Mouse (Mus musculus): ENCODE results near the gene Ptprk. TPM values are rescaled to one million over a fixed set of nuclear protein-coding genes. Genes with fewer than 3 reads are reported as not detected.

The Ptprk gene
- polyA plus RNA-seq, 1 experiment from 2014 or later, result not detected

- H3K27ac ChIP-seq, result no peak overlapping the region
- WGBS (ENCODE audit: missing documents), result 95% methylated on average over 4 of the region's 4 CpGs
These were observed 513.8 kb downstream of the Ptprk start for GRCm38 (mm10) chr10:28588401-28588800.

GRCm38 (mm10) chr10:28590822-28591221, 516.2 kb downstream of the Ptprk start:
- no peaks in the 10 kb centered on the region for H3K79me2 ChIP-seq (ENCODE audit: inconsistent target)
- no peak overlapping the region for H3K27ac ChIP-seq
- H3K36me3 ChIP-seq (ENCODE audit: inconsistent target), result no peaks in the 10 kb centered on the region
- 95% methylated on average over 3 of the region's 3 CpGs for WGBS (ENCODE audit: missing documents)
- no peak overlapping the region for H3K4me3 ChIP-seq (ENCODE audit: inconsistent target)

More at GRCm38 (mm10) chr10:28588401-28588800, 513.8 kb downstream of the Ptprk start:
- H3K4me3 ChIP-seq (ENCODE audit: inconsistent target), result no peak overlapping the region
- H3K79me2 ChIP-seq (ENCODE audit: inconsistent target), result no peaks in the 10 kb centered on the region
- H3K36me3 ChIP-seq (ENCODE audit: inconsistent target), result no peaks in the 10 kb centered on the region

- Histone ChIP-seq H3K27ac (no peak overlapping the region), H3K79me2 (ENCODE audit: inconsistent target) (no peaks in the 10 kb centered on the region), H3K36me3 (ENCODE audit: inconsistent target) (no peaks in the 10 kb centered on the region), H3K4me3 (ENCODE audit: inconsistent target) (no peak overlapping the region)
- 9% methylated on average over 3 of the region's 4 CpGs for WGBS (ENCODE audit: missing documents)
These were observed 519.1 kb downstream of the Ptprk start for GRCm38 (mm10) chr10:28593566-28594292.

GRCm38 (mm10) chr10:28596897-28597296, 522.3 kb downstream of the Ptprk start:
- H3K36me3 ChIP-seq (ENCODE audit: inconsistent target), result no peaks in the 10 kb centered on the region
- H3K27ac ChIP-seq, result no peak overlapping the region
- WGBS (ENCODE audit: missing documents), result 93% methylated on average over 3 of the region's 3 CpGs
- H3K4me3 ChIP-seq (ENCODE audit: inconsistent target), result no peak overlapping the region
- H3K79me2 ChIP-seq (ENCODE audit: inconsistent target), result no peaks in the 10 kb centered on the region

GRCm38 (mm10) chr10:28609136-28609535, 534.5 kb downstream of the Ptprk start:
- Histone ChIP-seq H3K27ac (no peak overlapping the region), H3K79me2 (ENCODE audit: inconsistent target) (no peaks in the 10 kb centered on the region), H3K4me3 (ENCODE audit: inconsistent target) (no peak overlapping the region), H3K36me3 (ENCODE audit: inconsistent target) (no peaks in the 10 kb centered on the region)
- 46% methylated on average over 3 of the region's 3 CpGs for WGBS (ENCODE audit: missing documents)

- no peaks in the 10 kb centered on the region for H3K36me3 ChIP-seq (ENCODE audit: inconsistent target)
- no peaks in the 10 kb centered on the region for H3K79me2 ChIP-seq (ENCODE audit: inconsistent target)
- H3K4me3 ChIP-seq (ENCODE audit: inconsistent target), result no peak overlapping the region
- H3K27ac ChIP-seq, result no peak overlapping the region
- WGBS (ENCODE audit: missing documents), result 87% methylated on average over 2 of the region's 2 CpGs
These were observed 539.8 kb downstream of the Ptprk start for GRCm38 (mm10) chr10:28614396-28614795.

- 59% methylated on average over 4 of the region's 7 CpGs for WGBS (ENCODE audit: missing documents)
- H3K27ac ChIP-seq, result no peak overlapping the region
- H3K36me3 ChIP-seq (ENCODE audit: inconsistent target), result no peaks in the 10 kb centered on the region
- H3K79me2 ChIP-seq (ENCODE audit: inconsistent target), result no peaks in the 10 kb centered on the region
- H3K4me3 ChIP-seq (ENCODE audit: inconsistent target), result no peak overlapping the region
These were observed 542.6 kb downstream of the Ptprk start for GRCm38 (mm10) chr10:28617203-28617602.

GRCm38 (mm10) chr10:28618002-28618401, 543.4 kb downstream of the Ptprk start:
- Histone ChIP-seq H3K36me3 (ENCODE audit: inconsistent target) (no peaks in the 10 kb centered on the region), H3K79me2 (ENCODE audit: inconsistent target) (no peaks in the 10 kb centered on the region), H3K27ac (no peak overlapping the region), H3K4me3 (ENCODE audit: inconsistent target) (no peak overlapping the region)
- 74% methylated on average over 2 of the region's 2 CpGs for WGBS (ENCODE audit: missing documents)

GRCm38 (mm10) chr10:28619415-28619814, 544.8 kb downstream of the Ptprk start:
- Histone ChIP-seq H3K27ac (no peak overlapping the region), H3K4me3 (ENCODE audit: inconsistent target) (no peak overlapping the region), H3K79me2 (ENCODE audit: inconsistent target) (no peaks in the 10 kb centered on the region), H3K36me3 (ENCODE audit: inconsistent target) (no peaks in the 10 kb centered on the region)
- 100% methylated on average over 1 of the region's 1 CpGs for WGBS (ENCODE audit: missing documents)

GRCm38 (mm10) chr10:28636096-28636495, 561.5 kb downstream of the Ptprk start:
- H3K4me3 ChIP-seq (ENCODE audit: inconsistent target), result no peak overlapping the region
- no peaks in the 10 kb centered on the region for H3K36me3 ChIP-seq (ENCODE audit: inconsistent target)
- no peaks in the 10 kb centered on the region for H3K79me2 ChIP-seq (ENCODE audit: inconsistent target)
- H3K27ac ChIP-seq, result no peak overlapping the region

- no peaks in the 10 kb centered on the region for H3K79me2 ChIP-seq (ENCODE audit: inconsistent target)
- no peaks in the 10 kb centered on the region for H3K36me3 ChIP-seq (ENCODE audit: inconsistent target)
- H3K27ac ChIP-seq, result no peak overlapping the region
- H3K4me3 ChIP-seq (ENCODE audit: inconsistent target), result no peak overlapping the region
- 100% methylated on average over 2 of the region's 2 CpGs for WGBS (ENCODE audit: missing documents)
These were observed 567.3 kb downstream of the Ptprk start for GRCm38 (mm10) chr10:28641887-28642286.

Data from macrophage (primary cell).